Mouse (Mus musculus) small intestine, adult 2 months (tissue): ENCODE measurements around the gene Ctsa.

Experiments used
- CTCF ChIP-seq: fragments of 200-500 bp; IDR thresholded peaks from 2 replicates; pipeline ENCODE4 v1.5.1; 2012; ENCODE audit warnings: low read depth, mild to moderate bottlenecking, control low read depth, inconsistent platforms, low read length, moderate library complexity, mixed read lengths; ENCODE audit not compliant: insufficient replicate concordance, insufficient read length; ENCODE audit errors: extremely low read depth
- POLR2A ChIP-seq: fragments of 200-500 bp; IDR thresholded peaks from 2 replicates; pipeline ENCODE4 v1.6.1; 2012; ENCODE audit warnings: low read depth, mild to moderate bottlenecking, control low read depth, inconsistent platforms, low read length, moderate library complexity

DNA sequence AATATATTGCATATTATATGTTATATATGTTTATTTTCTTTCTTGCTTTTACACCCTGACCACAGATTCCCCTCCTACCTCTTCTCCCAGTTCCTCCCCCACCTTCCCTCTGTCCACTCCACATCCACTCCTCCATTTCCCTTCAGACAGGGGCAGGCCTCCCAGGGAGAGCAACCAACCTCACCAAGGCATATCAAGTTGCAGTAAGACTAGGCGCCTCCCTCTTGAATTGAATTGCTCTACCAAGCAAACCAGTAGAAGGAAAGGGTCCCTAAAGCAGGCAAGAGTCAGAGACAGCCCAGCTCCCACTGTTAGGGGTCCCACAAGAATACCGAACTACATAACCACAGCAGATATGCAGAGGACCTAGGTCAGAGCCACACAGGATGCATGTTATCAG, 26.5 kb downstream of the Ctsa start:
- TF ChIP-seq POLR2A (no peak), CTCF (no peak)
